In the genomic region with DNA sequence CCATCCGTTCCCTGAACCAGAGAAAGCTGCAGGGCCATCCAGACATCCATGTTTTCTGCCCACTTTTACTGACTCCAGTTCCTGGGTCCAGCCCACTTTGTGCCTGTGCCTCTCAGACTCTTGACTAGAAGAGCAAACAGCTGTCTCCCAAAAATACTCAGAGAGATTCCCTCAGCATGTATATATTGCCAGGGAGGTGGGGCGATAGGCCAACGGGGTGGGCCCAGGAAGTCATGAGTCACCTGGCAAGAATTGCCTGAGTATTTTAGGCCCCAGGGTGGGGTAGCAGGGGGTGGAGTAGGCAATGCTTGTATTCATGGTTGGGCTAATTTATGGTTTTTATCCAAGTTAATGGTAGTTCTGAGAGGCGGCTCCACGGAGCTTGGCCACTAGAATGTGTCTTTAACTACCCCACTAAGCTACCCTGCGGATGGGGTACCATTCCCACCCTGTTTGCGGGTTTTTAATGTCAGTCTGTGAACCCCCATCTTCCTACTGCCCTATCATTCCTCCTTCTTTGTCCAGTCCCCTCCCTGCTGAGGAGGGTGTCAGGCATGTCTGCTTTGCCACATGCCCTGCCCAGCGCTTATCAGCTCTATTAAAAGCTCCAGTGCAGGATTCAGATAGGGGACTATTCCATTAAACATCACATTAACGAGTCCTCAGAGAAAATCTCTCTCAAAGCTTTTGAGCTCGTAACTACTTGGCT, we compare ENCODE assay signal across 9 mouse cellular contexts. TPM values are rescaled to one million over a fixed set of nuclear protein-coding genes. Genes with fewer than 3 reads are reported as not detected.
DNase-seq lines count a peak whose midpoint lies in the region; ATAC-seq and TF ChIP-seq lines count a peak whose summit lies in the region.
"Had no signal": no experiment of that assay in that cellular context is flagged by ENCODE, and none has a peak within 500 bp of the region (broad histone marks: within the 10 kb centered on the region; RNA-seq: fewer than 3 reads in every experiment).

No protein-coding gene starts in this region.

- peak; percentile 63; the same call in 1 of the 2 replicates for ATAC-seq in intestine, embryonic 15.5 days
- ATAC-seq in intestine, postnatal 0 days = no peak
- ATAC-seq in heart, postnatal 0 days (ENCODE audit: insufficient read depth, low read depth) = peak; percentile 90
- no peak for ATAC-seq in hindbrain, embryonic 11.5 days (ENCODE audit: low FRiP score)

- no peak overlapping the region for H3K9ac ChIP-seq in intestine, embryonic 15.5 days
- no peak overlapping the region for H3K9ac ChIP-seq in intestine, postnatal 0 days (ENCODE audit: low read depth, low read length)
- 0 out of 2 replicates have a peak overlapping the region, but pooled peaks have one; percentile 12 for H3K9ac ChIP-seq in heart, postnatal 0 days (replicated peaks; ENCODE audit: low read depth, low read length)
- H3K9ac ChIP-seq in hindbrain, embryonic 11.5 days (ENCODE audit: low read depth, low read length) = no peak overlapping the region

- H3K27ac ChIP-seq in intestine, embryonic 15.5 days = no peak overlapping the region
- no peak overlapping the region for H3K27ac ChIP-seq in intestine, postnatal 0 days (ENCODE audit: low read depth, low read length)
- peak overlapping the region; percentile 89 for H3K27ac ChIP-seq in heart, postnatal 0 days (ENCODE audit: low read depth)
- no peak overlapping the region for H3K27ac ChIP-seq in hindbrain, embryonic 11.5 days (ENCODE audit: low read depth, low read length)

- H3K4me2 ChIP-seq in intestine, embryonic 15.5 days (replicated peaks) = no peak overlapping the region
- H3K4me2 ChIP-seq in intestine, postnatal 0 days (replicated peaks; ENCODE audit: low read depth) = no peak overlapping the region
- peak overlapping the region; percentile 29 for H3K4me2 ChIP-seq in heart, postnatal 0 days (ENCODE audit: low read depth, low read length)
- H3K4me2 ChIP-seq in hindbrain, embryonic 11.5 days (replicated peaks; ENCODE audit: low read depth, low read length) = no peak overlapping the region

- H3K4me1 ChIP-seq in intestine, embryonic 15.5 days (replicated peaks) = no peaks in the 10 kb centered on the region; the same call in 1 of the 2 replicates
- no peaks in the 10 kb centered on the region for H3K4me1 ChIP-seq in intestine, postnatal 0 days (replicated peaks; ENCODE audit: control insufficient read depth, insufficient read depth, low read length)
- H3K4me1 ChIP-seq in heart, postnatal 0 days (ENCODE audit: control insufficient read depth, insufficient read depth) = peaks cover 28% of the 10 kb centered on the region
- H3K4me1 ChIP-seq in hindbrain, embryonic 11.5 days (replicated peaks; ENCODE audit: control insufficient read depth, insufficient read depth, low read length) = peaks cover 6% of the 10 kb centered on the region; the same call in 1 of the 2 replicates

- 0 out of 2 replicates have a peak, but pooled peaks have one; percentile 50 for TF ChIP-seq EP300 in heart, postnatal 0 days (IDR thresholded peaks at IDR 0.05; ENCODE audit: low read depth)

- DNase-seq in gastrocnemius, postnatal 10 days = peak; percentile 58
- DNase-seq in heart, postnatal 0 days (ENCODE audit: low spot score) = peak; percentile 85
- peak; percentile 74 for DNase-seq in skeletal muscle tissue, adult 2 months (ENCODE audit: low read depth, low spot score)
- no peak for DNase-seq in right cerebral cortex, adult 2 months (ENCODE audit: low spot score in 2 of 2)
- DNase-seq in hindbrain, embryonic 11.5 days (ENCODE audit: low spot score) = no peak
- no peak for DNase-seq in layer of hippocampus, postnatal 14 days (ENCODE audit: low spot score in 2 of 2)
- DNase-seq: spleen, adult 18-20 months had no signal

- 71% methylated on average over 10 of the region's 10 CpGs for WGBS in intestine, embryonic 15.5 days
- WGBS in intestine, postnatal 0 days = 64% methylated on average over 10 of the region's 10 CpGs
- 38% methylated on average over 10 of the region's 10 CpGs for WGBS in heart, postnatal 0 days
- WGBS in hindbrain, embryonic 11.5 days = 83% methylated on average over 10 of the region's 10 CpGs

- H3K27me3 ChIP-seq in intestine, embryonic 15.5 days (replicated peaks) = no peaks in the 10 kb centered on the region
- H3K27me3 ChIP-seq in intestine, postnatal 0 days (replicated peaks; ENCODE audit: control insufficient read depth, insufficient read depth, low read length) = no peaks in the 10 kb centered on the region; the same call in 1 of the 2 replicates
- H3K27me3 ChIP-seq in heart, postnatal 0 days (ENCODE audit: control insufficient read depth, insufficient read depth, low read length) = no peaks in the 10 kb centered on the region
- H3K27me3 ChIP-seq in hindbrain, embryonic 11.5 days (ENCODE audit: control insufficient read depth, insufficient read depth, low read length) = no peaks in the 10 kb centered on the region

- H3K36me3 ChIP-seq in intestine, embryonic 15.5 days = no peaks in the 10 kb centered on the region
- H3K36me3 ChIP-seq in intestine, postnatal 0 days (ENCODE audit: control insufficient read depth, insufficient read depth) = no peaks in the 10 kb centered on the region
- no peaks in the 10 kb centered on the region for H3K36me3 ChIP-seq in heart, postnatal 0 days (replicated peaks; ENCODE audit: control insufficient read depth, insufficient read depth, low read length)
- H3K36me3 ChIP-seq in hindbrain, embryonic 11.5 days (ENCODE audit: control insufficient read depth, insufficient read depth, low read length) = no peaks in the 10 kb centered on the region

- no peak overlapping the region for H3K4me3 ChIP-seq in intestine, embryonic 15.5 days (replicated peaks)
- no peak overlapping the region for H3K4me3 ChIP-seq in intestine, postnatal 0 days (ENCODE audit: low read depth, low read length)
- H3K4me3 ChIP-seq in heart, postnatal 0 days (ENCODE audit: low read depth, low read length) = no peak overlapping the region
- H3K4me3 ChIP-seq in hindbrain, embryonic 11.5 days (ENCODE audit: low read depth, low read length) = no peak overlapping the region

- no peaks in the 10 kb centered on the region for H3K9me3 ChIP-seq in intestine, embryonic 15.5 days
- no peaks in the 10 kb centered on the region for H3K9me3 ChIP-seq in intestine, postnatal 0 days (ENCODE audit: control insufficient read depth)
- no peaks in the 10 kb centered on the region for H3K9me3 ChIP-seq in heart, postnatal 0 days (replicated peaks; ENCODE audit: control insufficient read depth, low read length)
- no peaks in the 10 kb centered on the region for H3K9me3 ChIP-seq in hindbrain, embryonic 11.5 days (ENCODE audit: control insufficient read depth, low read length)

- no peak for TF ChIP-seq CTCF in intestine, postnatal 0 days (IDR thresholded peaks at IDR 0.05; ENCODE audit: low read depth)
- no peak for TF ChIP-seq CTCF in heart, postnatal 0 days (IDR thresholded peaks at IDR 0.05; ENCODE audit: low read depth)

RNA-seq across cellular contexts. Expression of gene Qk, which starts 59.0 kb away (rescaled TPM):
- 12.6 and 13.0 TPM in 2 replicates for polyA plus RNA-seq in intestine, embryonic 15.5 days (2015; fragmentation: Nextera tagmentation; extraction: Ambion mirVana)
- polyA plus RNA-seq in intestine, postnatal 0 days (2015; fragmentation: Nextera tagmentation; extraction: Ambion mirVana) = 7.4 and 8.6 TPM in 2 replicates
- total RNA-seq in gastrocnemius, postnatal 10 days (2021) = 100 to 1,000 TPM; 268 to 288 TPM
- 359 and 460 TPM in 2 replicates for total RNA-seq in heart, postnatal 0 days (2014; rRNA removed; ENCODE audit: low replicate concordance)
- polyA plus RNA-seq in heart, postnatal 0 days (2015; fragmentation: Nextera tagmentation; extraction: Ambion mirVana) = 47.6 and 54.8 TPM in 2 replicates
- polyA plus RNA-seq in hindbrain, embryonic 11.5 days (2014; fragmentation: Nextera tagmentation; extraction: Ambion mirVana) = 64.2 and 76.5 TPM in 2 replicates
- total RNA-seq in layer of hippocampus, postnatal 14 days (2021) = 100 to 1,000 TPM; 480 to 495 TPM

Comparison
In these comparisons a context has a peak if more than half of its experiments do, and no peak if none do; other contexts are left out.
1. ATAC-seq: peak in intestine, embryonic 15.5 days (single experiment) and heart, postnatal 0 days (single experiment); none in intestine, postnatal 0 days (single experiment) and hindbrain, embryonic 11.5 days (single experiment).
2. DNase-seq: peak in gastrocnemius, postnatal 10 days (single experiment), heart, postnatal 0 days (single experiment) and skeletal muscle tissue, adult 2 months (single experiment); none in right cerebral cortex, adult 2 months (0 of 2), hindbrain, embryonic 11.5 days (single experiment) and layer of hippocampus, postnatal 14 days (0 of 2).